ENCODE assay signal across 9 mouse cellular contexts in the genomic region with DNA sequence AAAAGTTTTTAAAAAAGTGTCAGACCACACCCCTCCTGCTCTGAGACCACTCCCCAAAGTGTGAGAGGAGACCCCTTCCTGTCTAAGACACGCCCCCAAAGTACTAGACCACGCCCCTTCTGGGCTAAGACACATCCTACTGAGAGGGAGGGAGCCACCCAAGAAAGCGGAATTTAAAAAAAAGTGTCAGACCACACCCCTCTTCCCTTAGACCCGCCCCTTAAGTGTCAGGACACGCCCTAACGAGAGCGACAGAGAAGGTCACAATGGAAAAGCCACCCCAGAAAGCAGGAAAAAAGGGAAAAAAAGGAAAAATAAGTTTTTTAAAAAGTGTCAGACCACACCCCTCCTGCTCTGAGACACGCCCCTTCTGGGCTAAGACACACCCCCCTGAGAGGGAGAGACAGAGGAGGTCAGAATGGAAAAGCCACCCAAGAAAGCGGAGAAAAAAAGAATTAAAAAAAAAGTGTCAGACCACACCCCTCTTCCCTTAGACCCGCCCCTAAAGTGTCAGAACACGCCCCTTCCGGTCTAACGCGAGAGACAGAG. TPM values are rescaled to one million over a fixed set of nuclear protein-coding genes. Genes with fewer than 3 reads are reported as not detected.
A peak's percentile ranks its signal among the peaks of the same experiment; 100 is the strongest.
DNase-seq lines count a peak whose midpoint lies in the region; ATAC-seq and TF ChIP-seq lines count a peak whose summit lies in the region.
"Had no signal": no experiment of that assay in that cellular context is flagged by ENCODE, and none has a peak within 500 bp of the region (broad histone marks: within the 10 kb centered on the region; RNA-seq: fewer than 3 reads in every experiment).

No protein-coding gene starts in this region.

- no peak for TF ChIP-seq CTCF in midbrain, postnatal 0 days (IDR thresholded peaks at IDR 0.05)
- no peak for TF ChIP-seq CTCF in thymus, adult 2 months (IDR thresholded peaks at IDR 0.05; ENCODE audit: borderline replicate concordance, control insufficient read depth, extremely low read depth, insufficient read depth, low read length, poor library complexity)

- H3K4me2 ChIP-seq in hindbrain, embryonic 13.5 days: no peak overlapping the region
- H3K4me2 ChIP-seq in midbrain, postnatal 0 days (ENCODE audit: low read depth, low read length, poor library complexity, severe bottlenecking): no peak overlapping the region
- H3K4me2 ChIP-seq: limb, embryonic 12.5 days had no signal

- no peak for TF ChIP-seq POLR2A in thymus, adult 2 months (IDR thresholded peaks at IDR 0.05; ENCODE audit: control insufficient read depth, extremely low read depth, insufficient read depth, low read length, poor library complexity)

- no peak overlapping the region for H3K4me3 ChIP-seq in hindbrain, embryonic 10.5 days
- H3K4me3 ChIP-seq in hindbrain, embryonic 13.5 days: no peak overlapping the region
- H3K4me3 ChIP-seq in midbrain, postnatal 0 days (ENCODE audit: low read depth, low read length): no peak overlapping the region
- H3K4me3 ChIP-seq in thymus, adult 2 months (ENCODE audit: control insufficient read depth, insufficient read depth, low read length): no peak overlapping the region
- H3K4me3 ChIP-seq: limb, embryonic 12.5 days had no signal

- WGBS in hindbrain, embryonic 10.5 days: 50% methylated on average over 14 of the region's 14 CpGs
- 56% methylated on average over 14 of the region's 14 CpGs for WGBS in hindbrain, embryonic 13.5 days
- WGBS in midbrain, postnatal 0 days: 56% methylated on average over 14 of the region's 14 CpGs
- 61% methylated on average over 14 of the region's 14 CpGs for WGBS in thymus, adult 2 months

- peak; percentile 69 for DNase-seq in hindbrain, embryonic 10.5 days (ENCODE audit: low spot score)
- DNase-seq in CD8-positive naive resting alpha-beta T cell, adult 2 months (ENCODE audit: low read depth in 2 of 2, low spot score in 2 of 2): peak; percentile 30 to 59
- peak; percentile 95 for DNase-seq in c-Kit-positive CD71-positive TER-119-negative erythroid progenitor cells, embryonic 14.5 days (ENCODE audit: low read depth)
- DNase-seq in gastrocnemius, adult 8-10 months (ENCODE audit: low spot score in 2 of 2): peak; percentile 28 to 35
- DNase-seq in kidney, postnatal 14 days: peak; percentile 46
- peak; percentile 77 for DNase-seq in midbrain, postnatal 0 days (ENCODE audit: low spot score)
- peak; percentile 70 for DNase-seq in thymus, adult 2 months

- no peak overlapping the region for H3K9ac ChIP-seq in hindbrain, embryonic 13.5 days
- H3K9ac ChIP-seq in midbrain, postnatal 0 days (replicated peaks; ENCODE audit: low read length, poor library complexity, severe bottlenecking): no peak overlapping the region
- H3K9ac ChIP-seq: limb, embryonic 12.5 days had no signal

- H3K36me3 ChIP-seq in hindbrain, embryonic 10.5 days: peaks cover 55% of the 10 kb centered on the region
- peaks cover 46% of the 10 kb centered on the region for H3K36me3 ChIP-seq in hindbrain, embryonic 13.5 days
- peaks cover 17% of the 10 kb centered on the region for H3K36me3 ChIP-seq in midbrain, postnatal 0 days (ENCODE audit: insufficient read depth, low read length)
- peaks cover 15% of the 10 kb centered on the region for H3K36me3 ChIP-seq in thymus, adult 2 months (ENCODE audit: control insufficient read depth, insufficient read depth, low read length)

- H3K4me1 ChIP-seq in hindbrain, embryonic 10.5 days (replicated peaks): no peaks in the 10 kb centered on the region
- no peaks in the 10 kb centered on the region for H3K4me1 ChIP-seq in hindbrain, embryonic 13.5 days (replicated peaks)
- no peaks in the 10 kb centered on the region for H3K4me1 ChIP-seq in midbrain, postnatal 0 days (ENCODE audit: insufficient read depth, low read length)
- no peaks in the 10 kb centered on the region for H3K4me1 ChIP-seq in thymus, adult 2 months (replicated peaks; ENCODE audit: control insufficient read depth, insufficient read depth, low read length)
- H3K4me1 ChIP-seq: limb, embryonic 12.5 days had no signal

- no peaks in the 10 kb centered on the region for H3K27me3 ChIP-seq in hindbrain, embryonic 10.5 days (ENCODE audit: insufficient read depth, poor library complexity, severe bottlenecking)
- no peaks in the 10 kb centered on the region for H3K27me3 ChIP-seq in hindbrain, embryonic 13.5 days
- no peaks in the 10 kb centered on the region for H3K27me3 ChIP-seq in midbrain, postnatal 0 days (ENCODE audit: insufficient read depth, low read length)
- H3K27me3 ChIP-seq in thymus, adult 2 months (ENCODE audit: control insufficient read depth, insufficient read depth, low read length): no peaks in the 10 kb centered on the region
- H3K27me3 ChIP-seq: limb, embryonic 12.5 days had no signal

- H3K27ac ChIP-seq in hindbrain, embryonic 10.5 days: no peak overlapping the region
- no peak overlapping the region for H3K27ac ChIP-seq in hindbrain, embryonic 13.5 days
- H3K27ac ChIP-seq in midbrain, postnatal 0 days (ENCODE audit: low read depth, low read length): no peak overlapping the region
- no peak overlapping the region for H3K27ac ChIP-seq in thymus, adult 2 months (ENCODE audit: control insufficient read depth, insufficient read depth, low read length)
- H3K27ac ChIP-seq: limb, embryonic 12.5 days had no signal

- H3K9me3 ChIP-seq in hindbrain, embryonic 10.5 days: peaks cover 68% of the 10 kb centered on the region
- peaks cover 47% of the 10 kb centered on the region for H3K9me3 ChIP-seq in hindbrain, embryonic 13.5 days
- peaks cover 48% of the 10 kb centered on the region for H3K9me3 ChIP-seq in midbrain, postnatal 0 days (ENCODE audit: low read length)

- ATAC-seq in hindbrain, embryonic 13.5 days (ENCODE audit: low FRiP score): no peak
- ATAC-seq in midbrain, postnatal 0 days (ENCODE audit: low FRiP score): no peak; the same call in 1 of the 2 replicates

RNA-seq across cellular contexts. Expression of gene Gm21860, which starts 14.5 kb away (rescaled TPM):
- not detected in 2 replicates for polyA plus RNA-seq in hindbrain, embryonic 10.5 days (2016; fragmentation: Nextera tagmentation; extraction: Ambion mirVana)
- not detected in 2 replicates for polyA plus RNA-seq in hindbrain, embryonic 13.5 days (2015; fragmentation: Nextera tagmentation; extraction: Ambion mirVana)
- not detected for total RNA-seq in gastrocnemius, adult 8-10 months (2022)
- total RNA-seq in midbrain, postnatal 0 days (2014; rRNA removed): not detected in 2 replicates
- polyA plus RNA-seq in midbrain, postnatal 0 days (2015; fragmentation: Nextera tagmentation; extraction: Ambion mirVana): not detected in 2 replicates
- not detected in 2 replicates for polyA plus RNA-seq in thymus, adult 2 months (2012; rRNA removed)
- polyA plus RNA-seq: limb, embryonic 12.5 days had no signal

RNA-seq across cellular contexts. Expression of gene Gm47283, which starts 44.5 kb away (rescaled TPM):
- not detected in 2 replicates for polyA plus RNA-seq in hindbrain, embryonic 10.5 days (2016; fragmentation: Nextera tagmentation; extraction: Ambion mirVana)
- not detected in 2 replicates for polyA plus RNA-seq in hindbrain, embryonic 13.5 days (2015; fragmentation: Nextera tagmentation; extraction: Ambion mirVana)
- not detected for total RNA-seq in gastrocnemius, adult 8-10 months (2022)
- not detected in 2 replicates for total RNA-seq in midbrain, postnatal 0 days (2014; rRNA removed)
- polyA plus RNA-seq in midbrain, postnatal 0 days (2015; fragmentation: Nextera tagmentation; extraction: Ambion mirVana): not detected in 2 replicates
- polyA plus RNA-seq in thymus, adult 2 months (2012; rRNA removed): not detected in 2 replicates
- polyA plus RNA-seq: limb, embryonic 12.5 days had no signal

Comparison
In these comparisons a context has a peak if more than half of its experiments do, and no peak if none do; other contexts are left out.
1. DNase-seq: peak in every context shown above with its lines; median percentile 95 in c-Kit-positive CD71-positive TER-119-negative erythroid progenitor cells, embryonic 14.5 days; 77 in midbrain, postnatal 0 days; 70 in thymus, adult 2 months; 69 in hindbrain, embryonic 10.5 days; 46 in kidney, postnatal 14 days; 44 in CD8-positive naive resting alpha-beta T cell, adult 2 months; 32 in gastrocnemius, adult 8-10 months.